Mouse (Mus musculus) WW6 (cell line): ENCODE data around the gene Zyg11a.
"Not testable (repeated sequence)": the region's sequence is repeated elsewhere in the genome, so short reads cannot be mapped to it uniquely, and the experiment has no call there.

ENCODE experiments used
- DNase-seq: peaks from one replicate; pipeline ENCODE4 v3.0.0-alpha.2; 2013; ENCODE audit warnings: low read depth, low spot score

Zyg11a gene

DNA sequence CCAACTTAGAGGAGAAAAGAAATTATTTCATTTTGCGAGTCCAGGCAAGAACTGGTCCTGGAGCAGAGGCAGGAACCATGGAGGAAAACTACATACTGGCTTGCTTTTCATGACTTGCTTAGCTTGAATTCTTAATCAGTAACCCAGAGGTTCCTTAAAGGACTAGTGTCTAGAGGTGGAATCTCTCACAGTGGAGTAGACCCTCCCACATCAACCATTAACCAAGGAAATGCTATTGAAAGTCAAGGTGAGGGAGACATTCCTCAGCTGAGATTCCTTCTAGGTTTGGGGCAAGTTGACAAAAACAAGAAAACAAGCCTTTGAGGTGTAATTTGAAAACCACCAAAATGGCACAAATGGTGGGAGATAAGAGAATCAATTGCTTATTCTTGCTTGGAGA lies 73.0 kb downstream of the Zyg11a start, which contains the start of gene Scp2:
TSS of gene Scp2 (minus strand) at position 119 of the 400 bp plus-strand sequence.
- no peak for DNase-seq

DNA sequence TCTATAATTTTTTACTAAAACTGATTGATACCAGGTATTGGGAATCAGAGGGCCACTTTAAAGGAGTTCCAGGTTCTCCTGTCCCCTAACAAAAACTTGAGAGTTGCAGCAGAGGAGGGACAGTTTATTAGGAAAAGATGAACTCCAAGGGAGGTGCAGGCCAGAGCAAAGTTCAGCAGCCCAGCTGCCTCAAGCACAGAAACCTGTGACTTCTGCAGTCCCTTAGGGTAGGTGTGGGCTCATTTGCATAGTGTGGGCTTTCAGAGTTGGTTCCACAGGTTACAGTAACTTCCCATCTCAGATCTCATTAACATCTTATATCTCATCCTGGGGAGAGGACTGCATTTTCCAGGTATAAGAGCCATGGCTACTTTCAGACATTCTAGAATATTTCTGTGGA lies 74.1 kb downstream of the Zyg11a start:
- DNase-seq, result no peak

DNA sequence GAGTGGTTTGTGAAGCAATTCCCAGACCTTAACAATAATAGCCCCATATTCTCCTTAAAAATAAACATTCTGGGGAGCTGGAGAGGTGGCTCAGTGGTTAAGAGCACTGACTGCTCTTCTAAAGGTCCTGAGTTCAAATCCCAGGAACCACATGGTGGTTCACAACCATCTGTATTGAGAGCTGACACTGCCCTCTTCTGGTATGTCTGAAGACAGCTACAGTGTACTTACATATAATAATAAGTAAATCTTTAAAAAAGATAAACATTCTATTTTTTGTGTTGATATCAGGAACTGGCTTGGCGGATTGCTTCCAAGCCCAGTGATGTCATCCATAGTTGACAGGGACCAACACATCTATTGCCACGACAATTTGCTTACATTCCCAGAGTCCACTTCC lies 74.7 kb downstream of the Zyg11a start:
- not testable (repeated sequence) for DNase-seq

DNA sequence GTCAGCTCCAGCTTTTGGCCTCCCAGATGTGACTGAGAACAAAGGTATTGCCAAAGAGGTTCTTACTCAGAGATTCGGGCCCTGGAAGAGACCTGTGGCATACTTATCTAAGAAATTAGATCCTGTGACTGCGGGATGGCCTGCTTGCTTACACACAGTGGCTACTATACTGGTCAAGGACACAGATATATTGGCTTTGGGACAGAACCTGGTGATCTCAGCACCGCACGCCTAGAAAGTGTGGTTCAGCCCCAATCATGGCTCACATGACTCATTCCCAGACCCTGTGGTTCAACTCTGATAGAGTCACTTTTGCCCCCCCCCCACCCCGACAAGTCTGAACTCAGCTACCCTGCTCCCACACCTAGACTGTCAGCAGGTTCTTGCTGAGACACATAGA lies 80.9 kb downstream of the Zyg11a start:
- DNase-seq, result no peak
